Mouse (Mus musculus) neural tube, embryonic 15.5 days (tissue): ENCODE data around the gene Dnajb11. TPM values are rescaled to one million over a fixed set of nuclear protein-coding genes. Genes with fewer than 3 reads are reported as not detected.

Experiments
- ATAC-seq: fragments of 200-750 bp; cut with Nextera tagmentation; 2 replicates; pipeline ENCODE4 v1.8.0; 2017; ENCODE audit warnings: mild to moderate bottlenecking, moderate TSS enrichment, moderate library complexity; ENCODE audit not compliant: low FRiP score
- H3K27ac ChIP-seq: fragments of 300-500 bp; sonication (generic); replicated peaks from 2 replicates; pipeline ENCODE4 v1.5.1; 2015; ENCODE audit warnings: mild to moderate bottlenecking, inconsistent platforms
- H3K27me3 ChIP-seq: fragments of 300-500 bp; sonication (generic); replicated peaks from 2 replicates; pipeline ENCODE4 v1.6.1; 2015; ENCODE audit warnings: inconsistent platforms
- H3K36me3 ChIP-seq: fragments of 300-500 bp; sonication (generic); 2 replicates; pipeline ENCODE4 v1.6.1; 2015; ENCODE audit warnings: inconsistent platforms
- H3K4me1 ChIP-seq: fragments of 300-500 bp; sonication (generic); 2 replicates; pipeline ENCODE4 v1.6.1; 2015; ENCODE audit warnings: inconsistent platforms
- H3K4me2 ChIP-seq: fragments of 300-500 bp; sonication (generic); 2 replicates; pipeline ENCODE4 v1.6.1; 2015; ENCODE audit warnings: inconsistent platforms, mild to moderate bottlenecking, moderate library complexity
- H3K4me3 ChIP-seq: fragments of 300-500 bp; sonication (generic); replicated peaks from 2 replicates; pipeline ENCODE4 v1.5.1; 2015; ENCODE audit warnings: mild to moderate bottlenecking, inconsistent platforms
- H3K9ac ChIP-seq: fragments of 300-500 bp; sonication (generic); replicated peaks from 2 replicates; pipeline ENCODE4 v1.6.1; 2015; ENCODE audit warnings: mild to moderate bottlenecking, inconsistent platforms
- H3K9me3 ChIP-seq: fragments of 300-500 bp; sonication (generic); replicated peaks from 2 replicates; pipeline ENCODE4 v1.6.1; 2016; ENCODE audit warnings: inconsistent platforms
- WGBS: fragments of 180-500 bp; shearing (Covaris S2); methylation state at CpG from one replicate; pipeline ENCODE4 v1.1.7; 2015; ENCODE audit warnings: mixed read lengths; 5-methylcytosine and 5-hydroxymethylcytosine counted together
- polyA plus RNA-seq: library from polyadenylated mRNA; unstranded; fragments of >200 nt; fragmentation: Nextera tagmentation; extraction: Ambion mirVana; gene quantifications from 2 replicates; pipeline ENCODE4 v1.2.1, GENCODE M21; 2015

Dnajb11 gene
- polyA plus RNA-seq, 1 experiment from 2014 or later = 106 TPM

DNA sequence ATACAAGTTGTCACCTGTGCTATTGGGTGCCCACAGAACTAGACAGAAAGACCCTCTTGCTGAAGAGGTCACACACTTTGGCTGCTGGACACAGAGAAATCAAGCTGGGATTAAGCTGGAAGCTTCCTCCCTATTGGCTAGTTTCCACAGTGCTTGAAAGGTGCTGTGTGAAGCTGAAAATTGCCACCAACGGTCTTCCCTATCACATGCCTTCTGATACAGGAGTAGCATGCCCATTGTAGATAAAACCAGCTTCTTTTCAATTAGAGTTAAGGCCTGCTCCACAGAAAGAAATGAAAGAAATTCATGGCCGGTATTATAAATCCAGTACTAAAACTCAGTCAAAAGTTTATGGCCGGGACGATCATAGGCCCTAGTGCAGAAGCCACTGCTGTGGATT, 4.9 kb upstream of the Dnajb11 start:
- no peaks in the 10 kb centered on the region for H3K9me3 ChIP-seq
- no peak overlapping the region for H3K4me3 ChIP-seq
- no peak for ATAC-seq
- H3K27ac ChIP-seq = no peak overlapping the region
- H3K9ac ChIP-seq = no peak overlapping the region
- H3K4me1 ChIP-seq = peaks cover 6% of the 10 kb centered on the region
- 0 out of 2 replicates have a peak, but pooled peaks cover 2% of the 10 kb centered on the region for H3K36me3 ChIP-seq
- no peaks in the 10 kb centered on the region for H3K27me3 ChIP-seq
- no peak overlapping the region for H3K4me2 ChIP-seq
- 93% methylated on average over 4 of the region's 4 CpGs for WGBS

DNA sequence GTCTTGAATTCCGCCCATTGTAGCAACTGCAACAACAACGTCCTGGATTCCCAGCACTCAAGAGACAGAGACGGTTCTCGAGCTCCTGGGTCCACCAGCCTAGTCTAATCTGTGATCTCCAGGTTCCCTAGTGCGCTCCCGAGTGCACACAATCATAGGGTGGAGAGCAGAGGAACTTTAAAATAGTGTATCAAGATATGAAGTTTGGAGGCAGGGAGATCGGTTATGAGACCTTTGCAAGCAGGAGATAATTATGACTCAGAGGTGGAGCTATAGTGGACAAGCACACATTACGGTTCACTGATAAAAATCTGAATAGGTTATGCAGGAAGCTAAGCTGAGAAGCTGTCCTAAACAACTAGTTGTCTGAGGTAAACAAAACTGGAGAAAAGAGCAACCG, 872 bp upstream of the Dnajb11 start:
- H3K4me1 ChIP-seq = peaks cover 20% of the 10 kb centered on the region
- H3K4me3 ChIP-seq = peak overlapping the region; percentile 96
- H3K36me3 ChIP-seq = peaks cover 2% of the 10 kb centered on the region; the same call in 1 of the 2 replicates
- H3K9me3 ChIP-seq = no peaks in the 10 kb centered on the region
- H3K9ac ChIP-seq = peak overlapping the region; percentile 51
- H3K27me3 ChIP-seq = no peaks in the 10 kb centered on the region
- H3K27ac ChIP-seq = peak overlapping the region; percentile 75
- peak overlapping the region; percentile 69 for H3K4me2 ChIP-seq
- ATAC-seq = no peak
- WGBS = 14% methylated on average over 9 of the region's 9 CpGs

DNA sequence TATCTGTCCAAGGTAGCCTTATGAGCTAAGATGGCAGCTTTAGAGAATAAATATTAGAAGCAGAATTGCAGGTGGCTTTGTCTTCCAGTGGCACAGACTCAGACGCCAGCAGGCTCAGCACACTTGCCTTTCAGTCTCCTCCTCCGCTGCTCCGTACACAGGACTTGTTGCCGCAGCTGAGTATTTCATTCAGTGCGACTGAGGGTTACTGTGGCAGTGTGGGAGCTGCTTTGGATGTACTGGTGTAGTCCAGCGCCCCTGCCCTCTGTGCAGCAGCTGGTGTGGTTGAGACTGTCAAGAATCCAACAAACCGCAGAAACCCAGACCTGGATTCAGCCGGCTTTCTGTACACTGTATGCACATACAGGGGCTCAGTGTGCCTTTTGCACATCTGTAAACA, 14.8 kb downstream of the Dnajb11 start:
- Histone ChIP-seq H3K4me2 (no peak overlapping the region), H3K27ac (no peak overlapping the region), H3K4me1 (no peaks in the 10 kb centered on the region), H3K9me3 (no peaks in the 10 kb centered on the region), H3K27me3 (no peaks in the 10 kb centered on the region), H3K9ac (no peak overlapping the region), H3K4me3 (no peak overlapping the region), H3K36me3 (peaks cover 62% of the 10 kb centered on the region)
- ATAC-seq = no peak
- 94% methylated on average over 8 of the region's 8 CpGs for WGBS

DNA sequence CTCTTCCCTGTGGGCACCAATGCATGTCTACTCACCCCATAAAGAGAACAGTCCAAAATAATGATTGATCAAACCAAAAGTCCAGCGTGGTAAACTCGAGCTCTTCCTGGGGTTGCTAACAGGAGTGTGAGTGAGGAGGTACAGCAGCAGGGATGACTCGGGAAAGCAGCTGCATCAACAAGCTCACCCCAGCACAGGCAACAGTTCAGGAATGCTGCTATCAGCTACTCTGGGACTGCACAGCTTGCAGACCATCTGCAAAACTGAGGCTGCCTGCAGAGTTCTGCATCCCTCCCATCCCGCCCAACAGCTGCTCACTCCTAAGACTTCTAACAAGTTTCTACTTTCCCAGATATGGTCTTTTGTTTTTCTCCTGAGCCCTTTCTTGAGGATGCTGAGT, 15.7 kb downstream of the Dnajb11 start:
- H3K27ac ChIP-seq = no peak overlapping the region
- no peaks in the 10 kb centered on the region for H3K9me3 ChIP-seq
- no peak overlapping the region for H3K4me3 ChIP-seq
- no peaks in the 10 kb centered on the region for H3K4me1 ChIP-seq
- ATAC-seq = no peak
- no peak overlapping the region for H3K9ac ChIP-seq
- peaks cover 53% of the 10 kb centered on the region for H3K36me3 ChIP-seq
- WGBS = 73% methylated on average over 4 of the region's 4 CpGs
- H3K4me2 ChIP-seq = no peak overlapping the region
- H3K27me3 ChIP-seq = no peaks in the 10 kb centered on the region

DNA sequence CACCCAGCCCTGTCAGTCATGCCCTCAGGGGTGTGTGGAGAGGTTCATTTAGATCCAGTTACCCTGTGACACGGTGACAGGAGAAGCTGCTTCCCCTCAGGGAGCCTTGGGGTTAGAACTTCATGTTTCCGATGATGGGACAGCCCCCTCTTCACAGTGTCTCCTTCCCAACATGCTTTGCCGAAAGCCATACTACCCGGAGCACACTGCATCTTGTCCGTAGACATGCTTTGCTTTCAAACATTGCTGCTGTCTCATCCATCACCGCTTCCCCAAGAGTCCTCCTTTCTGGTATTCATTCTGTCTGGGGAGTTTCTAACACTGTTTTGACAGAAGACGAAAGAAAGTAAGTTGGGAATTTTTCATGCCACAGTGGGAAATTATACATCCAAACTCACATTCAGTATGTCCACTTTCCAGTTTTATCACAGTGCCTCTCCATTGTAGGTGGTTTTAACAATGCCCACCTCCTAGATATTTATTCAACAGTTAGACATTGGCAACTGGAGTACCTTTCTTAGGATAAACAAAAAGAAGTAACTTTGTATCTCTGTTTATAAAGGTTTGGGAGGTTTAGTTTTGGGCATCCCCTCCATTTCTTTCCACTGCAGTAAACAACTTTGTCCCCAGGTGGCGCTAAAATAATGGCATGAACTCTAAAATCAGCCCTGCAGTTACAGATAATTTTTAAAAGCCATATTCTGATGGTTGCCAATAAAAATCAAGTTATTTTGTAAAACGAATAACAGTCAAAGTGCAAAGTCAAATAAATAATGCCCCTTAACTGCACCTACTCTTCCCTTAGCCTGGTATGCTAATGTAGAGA, 18.8 kb downstream of the Dnajb11 start:
- H3K36me3 ChIP-seq = peaks cover 23% of the 10 kb centered on the region
- H3K9me3 ChIP-seq = no peaks in the 10 kb centered on the region
- H3K4me3 ChIP-seq = no peak overlapping the region
- no peaks in the 10 kb centered on the region for H3K27me3 ChIP-seq
- H3K4me2 ChIP-seq = no peak overlapping the region
- ATAC-seq = no peak
- H3K4me1 ChIP-seq = no peaks in the 10 kb centered on the region
- no peak overlapping the region for H3K27ac ChIP-seq
- WGBS = 51% methylated on average over 9 of the region's 9 CpGs
- no peak overlapping the region for H3K9ac ChIP-seq

DNA sequence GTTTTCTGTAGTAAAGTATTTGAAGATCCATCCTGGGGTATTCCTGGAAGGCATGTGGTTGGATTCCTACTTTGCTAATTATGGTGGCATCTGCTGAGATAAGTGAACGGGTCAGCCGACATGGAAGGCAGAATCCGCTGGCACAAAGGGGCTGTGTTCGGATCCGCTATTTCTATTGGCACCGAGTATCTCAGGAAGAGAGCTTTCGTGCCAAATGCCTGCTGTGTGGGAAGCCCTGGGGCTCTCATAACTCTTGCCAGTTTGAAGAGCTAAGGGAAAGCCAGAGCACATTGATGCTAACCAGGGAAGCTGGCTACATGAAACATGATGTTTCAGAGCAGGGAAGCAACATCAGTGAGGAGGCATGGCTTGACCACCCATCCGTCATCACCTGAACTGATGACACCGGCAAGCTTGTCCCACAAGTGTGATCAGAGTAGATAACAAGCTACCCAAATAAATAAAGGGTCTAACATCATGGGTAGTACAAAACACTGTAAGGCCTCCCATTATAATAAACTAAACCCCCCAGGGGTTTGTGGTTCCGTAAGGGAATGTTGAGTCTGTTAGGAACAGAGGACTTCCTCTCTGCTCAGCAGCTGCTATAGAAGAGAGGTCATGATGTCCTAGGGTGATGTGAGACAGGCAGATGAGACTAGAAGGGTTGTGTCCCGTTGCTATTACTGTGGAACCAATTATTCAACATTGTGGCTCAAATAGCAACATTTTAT, 20.2 kb downstream of the Dnajb11 start:
- no peak overlapping the region for H3K4me3 ChIP-seq
- H3K9me3 ChIP-seq = no peaks in the 10 kb centered on the region
- no peak overlapping the region for H3K9ac ChIP-seq
- WGBS = 66% methylated on average over 11 of the region's 11 CpGs
- no peak overlapping the region for H3K4me2 ChIP-seq
- H3K27me3 ChIP-seq = no peaks in the 10 kb centered on the region
- H3K4me1 ChIP-seq = no peaks in the 10 kb centered on the region
- H3K36me3 ChIP-seq = peaks cover 9% of the 10 kb centered on the region
- 0 out of 2 replicates have a peak, but pooled peaks have one; percentile 47 for ATAC-seq
- H3K27ac ChIP-seq = no peak overlapping the region

DNA sequence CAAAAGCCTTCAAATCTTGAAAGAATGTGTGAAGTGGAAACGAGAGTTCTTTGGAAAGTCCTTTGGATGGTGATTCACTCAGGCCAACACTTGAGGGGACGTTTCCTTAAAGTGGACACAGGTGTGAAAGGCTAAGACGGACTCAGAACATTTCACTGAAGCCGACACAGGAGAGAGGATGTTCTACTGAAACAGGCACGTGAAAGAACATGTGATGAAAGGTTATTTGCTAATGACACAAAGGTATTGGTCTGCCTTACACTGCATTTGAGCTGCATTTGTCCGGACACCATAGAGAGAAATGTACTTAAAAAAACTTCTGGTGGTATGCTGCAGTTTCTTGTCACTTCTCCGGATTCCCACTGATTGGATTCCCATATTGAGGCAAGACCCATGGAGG, 21.1 kb downstream of the Dnajb11 start:
- Histone ChIP-seq H3K36me3 (peaks cover under 1% of the 10 kb centered on the region; the same call in 1 of the 2 replicates), H3K4me2 (no peak overlapping the region), H3K4me1 (no peaks in the 10 kb centered on the region), H3K9me3 (no peaks in the 10 kb centered on the region), H3K27me3 (no peaks in the 10 kb centered on the region), H3K4me3 (no peak overlapping the region), H3K27ac (no peak overlapping the region), H3K9ac (no peak overlapping the region)
- no peak for ATAC-seq
- 83% methylated on average over 7 of the region's 7 CpGs for WGBS

DNA sequence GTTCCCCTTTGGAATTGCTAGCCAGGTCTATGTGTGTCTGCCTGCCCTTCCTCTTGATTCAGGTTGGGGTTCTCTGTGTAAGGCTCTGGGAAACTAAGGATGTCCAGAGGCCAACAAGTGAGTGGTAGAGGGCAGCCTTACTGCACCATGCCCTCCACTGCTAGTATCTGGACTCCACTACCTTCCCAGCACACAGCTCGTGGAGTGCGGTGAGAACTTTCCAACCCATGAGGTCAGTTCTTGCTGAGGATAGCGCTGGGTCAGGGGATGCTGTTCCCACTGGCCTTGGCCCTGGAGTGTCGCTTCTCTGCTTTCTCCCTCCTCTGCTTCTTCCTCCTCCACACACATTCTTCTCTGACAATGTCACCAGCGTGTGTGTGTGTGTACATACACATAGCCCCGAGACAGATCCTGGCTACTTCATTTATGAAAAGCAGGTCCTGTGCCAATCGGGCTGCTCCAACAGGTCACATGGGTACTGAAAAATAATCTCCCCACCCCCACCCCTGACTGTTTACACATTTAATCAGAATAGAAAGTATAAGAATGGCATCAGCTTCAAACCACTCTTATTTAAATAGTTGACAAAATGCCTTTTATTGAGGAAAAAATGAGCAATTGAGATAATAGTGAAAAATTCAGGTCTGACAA, 22.4 kb downstream of the Dnajb11 start:
- H3K4me2 ChIP-seq = no peak overlapping the region

DNA sequence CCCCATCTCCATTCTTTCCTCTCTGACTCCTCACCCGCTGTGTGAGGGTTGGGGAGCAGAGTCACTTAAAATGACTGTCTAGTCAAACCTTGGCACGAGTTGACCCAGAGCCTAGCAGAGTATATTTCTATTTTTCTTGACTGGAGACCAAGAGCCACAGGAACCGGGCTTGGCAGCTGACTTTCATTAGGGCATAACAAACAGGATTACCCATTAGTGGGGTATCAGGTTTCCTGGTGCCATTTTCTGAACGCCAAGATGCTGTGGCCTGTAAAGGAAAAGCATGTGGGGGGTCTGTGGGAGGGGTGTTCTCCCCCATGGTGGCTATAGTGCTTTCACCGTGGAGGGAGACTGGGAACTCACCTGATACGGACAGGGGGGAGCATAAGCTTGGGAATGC, 23.3 kb downstream of the Dnajb11 start:
- 33% methylated on average over 6 of the region's 6 CpGs for WGBS
- ATAC-seq = no peak
- H3K27ac ChIP-seq = no peak overlapping the region

More for the DNA sequence above, 22.4 kb downstream of the Dnajb11 start:
- H3K36me3 ChIP-seq = no peaks in the 10 kb centered on the region
- no peak for ATAC-seq
- 79% methylated on average over 7 of the region's 7 CpGs for WGBS
- H3K9ac ChIP-seq = no peak overlapping the region
- H3K27ac ChIP-seq = no peak overlapping the region
- no peaks in the 10 kb centered on the region for H3K4me1 ChIP-seq
- H3K27me3 ChIP-seq = no peaks in the 10 kb centered on the region
- H3K9me3 ChIP-seq = no peaks in the 10 kb centered on the region
- no peak overlapping the region for H3K4me3 ChIP-seq

DNA sequence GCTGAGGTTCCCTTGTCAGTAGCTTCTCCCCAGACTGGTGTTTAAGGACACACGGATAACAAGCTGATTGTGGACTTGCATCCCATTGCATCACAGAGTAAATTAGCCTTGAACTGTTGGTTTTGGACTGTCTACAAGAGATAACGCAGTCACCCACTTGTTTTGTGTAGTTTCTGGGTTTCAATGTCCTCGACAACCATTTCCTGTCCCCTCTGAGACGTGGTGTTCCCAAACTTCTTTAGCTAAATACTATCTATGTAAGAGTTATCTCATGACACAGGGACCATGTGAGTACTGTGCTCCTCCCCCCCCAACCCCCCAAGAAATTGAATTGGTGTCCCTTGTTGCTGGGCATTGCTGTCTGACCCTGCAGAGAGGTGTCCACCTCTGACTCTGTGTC, 23.8 kb downstream of the Dnajb11 start:
- Histone ChIP-seq H3K36me3 (no peaks in the 10 kb centered on the region), H3K9ac (no peak overlapping the region), H3K27me3 (no peaks in the 10 kb centered on the region), H3K4me1 (no peaks in the 10 kb centered on the region), H3K4me3 (no peak overlapping the region), H3K4me2 (no peak overlapping the region), H3K9me3 (no peaks in the 10 kb centered on the region), H3K27ac (no peak overlapping the region)
- 80% methylated on average over 4 of the region's 4 CpGs for WGBS
- ATAC-seq = no peak

More for the DNA sequence above, 23.3 kb downstream of the Dnajb11 start:
- no peaks in the 10 kb centered on the region for H3K9me3 ChIP-seq
- no peaks in the 10 kb centered on the region for H3K4me1 ChIP-seq
- H3K4me2 ChIP-seq = no peak overlapping the region
- H3K36me3 ChIP-seq = no peaks in the 10 kb centered on the region
- H3K9ac ChIP-seq = no peak overlapping the region
- H3K4me3 ChIP-seq = no peak overlapping the region
- no peaks in the 10 kb centered on the region for H3K27me3 ChIP-seq

DNA sequence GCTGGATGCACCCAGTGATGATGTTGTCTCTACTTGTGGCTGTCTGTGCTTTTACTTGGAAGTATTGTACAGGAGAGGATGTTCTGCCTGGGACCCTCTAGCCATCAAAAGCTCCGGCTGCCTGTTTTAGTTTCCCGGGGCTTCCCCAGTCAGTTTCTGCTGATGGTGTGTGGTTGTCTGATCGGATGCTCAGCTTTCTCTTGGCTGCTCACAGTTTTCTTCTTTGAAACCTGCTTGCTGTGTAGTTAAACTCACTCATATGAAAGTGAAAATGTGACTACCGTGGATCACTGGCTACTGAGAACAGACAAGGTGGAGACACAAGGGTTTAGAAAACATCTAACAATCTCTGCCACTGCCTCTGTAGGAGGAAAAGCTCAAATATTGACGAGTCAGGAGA, 25.8 kb downstream of the Dnajb11 start:
- Histone ChIP-seq H3K4me2 (no peak overlapping the region), H3K9me3 (no peaks in the 10 kb centered on the region), H3K36me3 (no peaks in the 10 kb centered on the region), H3K27me3 (no peaks in the 10 kb centered on the region), H3K9ac (no peak overlapping the region), H3K4me3 (no peak overlapping the region), H3K27ac (no peak overlapping the region), H3K4me1 (no peaks in the 10 kb centered on the region)
- ATAC-seq = no peak
- 86% methylated on average over 5 of the region's 5 CpGs for WGBS
